Mouse (Mus musculus): ENCODE results near the gene Svs1. TPM values are rescaled to one million over a fixed set of nuclear protein-coding genes. Genes with fewer than 3 reads are reported as not detected.

Svs1 gene
- total RNA-seq, 2 experiments from 2014 or later: not detected

GRCm38 (mm10) chr6:49039470-49040180, 53.0 kb downstream of the Svs1 start:
- intact Hi-C loops (cut with DNase I; ENCODE audit: low total_unique reads): loop anchor here (10.0 kb wide), 1 partner anchor 355 kb away; the partner anchor contains the start of gene Stk31
- peak; percentile 70 for DNase-seq

Other genes with a start within 250 kb of the Svs1 start
- 1 to 10 TPM; 5.7 to 6.4 TPM for gene Gimap1, start 247.8 kb upstream of the Svs1 start, total RNA-seq (2021)
- gene Gimap5, start 240.7 kb upstream of the Svs1 start, total RNA-seq (2021): 1 to 10 TPM; 3.6 to 4.5 TPM
- gene Gimap3, start 216.0 kb upstream of the Svs1 start, total RNA-seq (2021): under 1 TPM in 1 of 2 experiments, not detected in 1; 0.22 TPM
- 1 to 10 TPM; 8.1 to 9.1 TPM for gene Tmem176a, start 145.9 kb upstream of the Svs1 start, total RNA-seq (2021)
- 10 to 100 TPM; 19.5 to 26.1 TPM for gene Tmem176b, start 145.4 kb upstream of the Svs1 start, total RNA-seq (2021)
- gene Aoc1, start 114.0 kb upstream of the Svs1 start, total RNA-seq (2021): not detected
- not detected for gene 1600015I10Rik, start 57.0 kb upstream of the Svs1 start, total RNA-seq (2021)
- not detected for gene Doxl2, start 11.9 kb upstream of the Svs1 start, total RNA-seq (2021)
- 1 to 10 TPM in 1 of 2 experiments, under 1 TPM in 1; 0.78 to 1.2 TPM for gene Gpnmb, start 49.7 kb downstream of the Svs1 start, total RNA-seq (2021)
- gene Malsu1, start 86.9 kb downstream of the Svs1 start, total RNA-seq (2021): 10 to 100 TPM; 39.1 to 40.3 TPM
- gene Igf2bp3, start 228.1 kb downstream of the Svs1 start, total RNA-seq (2021): 1 to 10 TPM in 1 of 2 experiments, under 1 TPM in 1; 0.86 to 1.1 TPM